Mouse (Mus musculus): Measurements from ENCODE around the gene Gm31571. TPM values are rescaled to one million over a fixed set of nuclear protein-coding genes. Genes with fewer than 3 reads are reported as not detected.

Gene Gm31571
- not detected in 2 replicates for polyA plus RNA-seq (2015; fragmentation: Nextera tagmentation; extraction: Ambion mirVana)

DNA sequence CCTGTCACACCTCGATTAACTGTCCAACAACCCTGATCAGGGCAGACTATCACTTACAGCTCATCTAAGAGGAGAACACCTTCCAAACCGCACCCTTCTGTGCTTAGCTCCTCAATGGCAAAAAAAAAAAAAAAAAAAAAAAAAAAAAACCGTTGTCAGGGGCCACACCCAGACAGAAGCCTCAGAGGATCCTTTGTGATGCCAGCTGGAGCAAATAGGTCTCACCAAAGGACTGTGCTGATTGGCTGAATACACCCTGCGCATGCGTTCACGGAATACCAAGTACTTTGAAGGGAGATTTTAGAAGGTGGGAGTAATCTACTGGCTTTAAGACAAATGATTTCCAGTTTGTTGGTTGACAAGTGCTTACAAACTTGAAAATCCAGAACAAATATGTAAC, at the start of gene Gm31571:
Gene Gm31571 (minus strand): TSS at position 101 of the 400 bp plus-strand sequence.

Data from urinary bladder, postnatal 0 days (tissue).